Mouse (Mus musculus): ENCODE measurements around the gene Gzmb.
"Not testable (repeated sequence)": the region's sequence is repeated elsewhere in the genome, so short reads cannot be mapped to it uniquely, and the experiment has no call there.

Gzmb gene

DNA sequence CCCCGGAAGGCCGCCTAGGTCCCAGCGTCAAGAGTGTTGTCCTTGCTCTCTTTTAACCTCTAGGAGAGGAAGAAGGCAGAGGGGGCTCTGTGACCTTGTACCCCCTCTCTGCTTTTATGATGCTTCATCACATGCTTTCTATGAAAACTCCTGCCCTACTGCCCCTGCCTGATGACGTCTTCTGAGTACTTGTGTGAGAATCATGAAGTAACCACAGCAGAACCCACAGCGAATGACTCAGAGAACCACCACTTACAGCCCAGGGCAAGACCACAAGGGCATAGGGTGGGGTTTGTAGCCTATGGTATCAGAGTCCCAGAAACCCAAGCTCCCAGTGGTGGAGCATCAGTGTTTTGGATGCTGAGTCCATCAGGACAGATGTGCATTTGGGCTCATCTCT, at the start of gene Gzmb:
Gzmb (minus strand) TSS at position 108 of the 400 bp plus-strand sequence.
- no peak for DNase-seq

DNA sequence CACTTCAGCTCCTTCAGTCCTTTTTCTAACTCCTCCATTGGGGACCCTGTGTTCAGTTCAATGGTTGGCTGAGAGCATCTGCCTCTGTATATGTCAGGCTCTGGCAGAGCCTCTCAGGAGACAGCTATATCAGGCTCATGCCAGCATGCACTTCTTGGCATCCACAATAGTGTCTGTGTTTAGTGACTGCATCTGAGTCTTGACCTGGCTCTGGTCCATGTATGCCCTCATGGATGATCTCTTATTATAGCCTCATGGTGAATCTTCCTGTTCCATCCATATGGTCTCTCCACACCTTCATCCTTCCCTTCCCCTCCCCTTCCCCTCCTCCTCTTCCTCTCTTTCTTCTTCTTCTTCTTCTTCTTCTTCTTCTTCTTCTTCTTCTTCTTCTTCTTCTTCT, 49.7 kb upstream of the Gzmb start:
- DNase-seq, result not testable (repeated sequence)

DNA sequence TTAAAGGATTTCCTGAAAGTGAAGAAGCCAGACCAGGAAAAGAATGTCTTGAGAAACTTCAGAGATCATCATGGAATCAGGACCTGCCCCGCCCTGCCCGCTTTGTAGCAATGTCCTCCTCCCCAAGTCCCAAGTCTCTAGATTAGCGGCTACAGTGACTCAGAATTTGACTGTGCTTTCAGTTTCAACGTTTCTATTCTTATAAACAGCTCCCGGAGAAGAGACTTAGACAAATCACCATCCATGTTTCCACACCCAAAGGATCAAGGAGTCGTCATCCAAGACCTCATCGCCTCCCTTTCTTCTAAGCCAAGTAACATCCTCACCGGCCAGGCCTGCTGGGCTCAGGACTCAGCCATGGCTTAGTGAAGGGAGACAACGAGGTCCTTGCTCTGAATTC, 48.2 kb upstream of the Gzmb start:
- DNase-seq, result no peak

DNA sequence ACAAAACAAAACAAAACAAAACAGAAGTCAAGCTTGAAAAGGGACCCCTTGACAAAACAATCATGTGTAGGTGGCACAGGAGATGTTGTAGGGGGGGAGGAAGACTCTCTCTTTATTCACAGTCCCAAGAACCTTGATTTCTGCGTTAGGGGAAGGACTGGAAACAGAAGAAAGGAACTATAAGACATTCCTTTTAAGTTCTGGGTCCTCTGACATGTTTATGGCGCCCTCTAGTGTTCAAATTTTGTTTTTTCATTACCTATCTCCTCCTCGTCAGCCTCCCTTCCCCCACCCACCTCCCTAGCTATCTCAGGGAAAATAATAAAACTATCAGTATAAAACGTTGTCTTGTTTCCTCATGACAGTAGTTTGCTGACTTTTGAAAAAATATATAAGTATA, 42.1 kb upstream of the Gzmb start:
- no peak for DNase-seq

DNA sequence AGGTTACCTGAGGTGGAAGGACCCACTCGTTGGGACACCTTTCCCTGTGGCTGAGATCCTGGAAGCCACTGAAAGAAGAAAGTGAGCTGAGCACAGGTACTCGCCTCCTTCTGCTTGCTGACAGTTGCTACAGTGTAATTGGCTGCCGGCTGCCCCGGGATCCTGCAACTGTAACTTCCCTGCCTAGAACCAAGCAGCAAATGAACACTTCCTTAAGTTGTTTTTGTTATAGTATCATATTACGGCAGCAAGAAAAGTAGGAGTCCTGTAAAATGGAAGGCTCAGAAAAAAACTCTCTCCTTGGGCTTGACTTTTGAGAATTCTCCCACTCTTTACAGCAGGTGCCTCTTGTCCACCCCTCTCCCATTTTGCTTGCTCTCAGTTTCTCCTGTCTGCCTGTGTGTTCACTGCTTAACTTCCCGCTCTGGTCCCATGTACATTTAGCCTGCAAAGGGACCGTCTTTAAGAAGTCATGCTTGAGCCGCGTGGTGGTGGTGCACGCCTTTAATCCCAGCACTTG, 41.5 kb upstream of the Gzmb start:
- DNase-seq, result no peak

DNA sequence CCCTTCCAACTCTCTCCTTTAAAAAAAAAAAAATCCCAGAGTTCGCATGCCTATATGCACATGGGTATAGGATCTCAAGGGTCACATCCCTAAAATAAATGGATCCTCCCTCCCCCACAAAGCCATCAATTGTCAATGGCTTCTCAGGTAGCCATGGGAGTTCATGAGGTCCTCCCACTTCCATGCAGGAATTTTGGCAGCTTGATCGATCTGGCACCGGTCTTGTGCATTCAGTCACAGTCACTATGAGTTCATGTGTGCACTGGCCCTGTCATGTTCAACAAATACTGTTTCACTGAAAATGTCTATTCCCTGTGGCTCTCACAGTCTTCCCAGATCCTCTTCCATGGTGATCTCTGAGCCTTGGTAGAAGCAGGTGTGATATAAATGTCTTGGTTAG, 40.0 kb upstream of the Gzmb start:
- DNase-seq, result no peak

DNA sequence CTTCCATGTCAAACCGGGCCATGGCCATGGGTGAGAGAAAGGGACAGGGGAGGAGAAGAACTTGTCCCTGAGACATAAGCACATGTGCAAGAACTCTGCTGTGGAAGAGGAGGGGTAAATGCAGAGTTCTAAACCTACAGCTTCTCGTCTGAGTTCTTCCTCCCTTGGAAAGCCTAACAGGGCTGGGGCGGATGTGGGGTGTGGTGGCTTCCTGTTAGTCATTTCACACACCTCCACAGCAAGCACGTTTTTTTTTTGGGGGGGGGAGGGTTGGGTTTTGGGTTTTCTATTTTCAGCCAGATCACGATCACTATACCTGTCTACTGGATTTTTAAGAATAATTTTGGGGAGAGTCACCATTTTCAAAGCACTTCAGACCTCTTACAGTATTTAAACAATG, 34.7 kb upstream of the Gzmb start:
- no peak for DNase-seq

DNA sequence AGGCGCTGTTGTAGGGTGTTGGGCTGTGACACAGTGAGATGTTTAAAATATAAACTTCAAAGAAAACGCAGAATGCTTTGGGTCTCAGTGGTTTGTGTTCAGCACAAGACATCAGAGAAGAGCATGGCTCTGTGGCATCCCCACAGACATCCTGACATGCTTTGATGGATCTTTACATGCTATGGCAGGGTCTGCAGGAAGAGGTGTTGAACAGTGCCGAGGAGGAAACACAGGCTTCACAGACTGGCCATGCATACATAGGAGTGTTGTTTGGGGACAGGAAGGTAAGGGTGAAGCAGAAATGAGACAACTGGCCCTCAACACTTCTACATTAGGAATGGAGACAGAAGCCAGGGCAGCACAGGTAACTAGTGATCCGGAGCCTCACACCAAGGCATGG, 34.0 kb upstream of the Gzmb start:
- DNase-seq, result no peak

DNA sequence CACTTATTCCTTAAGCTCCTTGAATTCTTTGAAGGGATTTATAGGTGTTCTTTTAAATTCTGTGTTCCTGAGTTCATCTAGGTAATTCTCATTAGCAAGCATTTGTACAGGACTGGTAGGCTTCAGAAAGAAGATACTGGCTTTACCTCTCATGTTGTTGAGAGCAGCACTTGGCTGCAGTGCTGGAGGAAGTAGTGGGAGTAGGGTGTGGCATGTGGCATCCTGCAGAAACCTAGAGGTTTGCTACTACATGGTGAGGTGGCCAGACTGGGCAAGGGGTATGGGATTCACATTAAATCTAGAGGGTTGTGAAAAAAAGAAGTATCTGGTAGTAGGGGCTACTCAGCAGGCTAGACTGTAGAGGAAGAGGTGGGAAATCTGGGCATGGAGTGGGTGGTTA, 31.1 kb upstream of the Gzmb start:
- no peak for DNase-seq

DNA sequence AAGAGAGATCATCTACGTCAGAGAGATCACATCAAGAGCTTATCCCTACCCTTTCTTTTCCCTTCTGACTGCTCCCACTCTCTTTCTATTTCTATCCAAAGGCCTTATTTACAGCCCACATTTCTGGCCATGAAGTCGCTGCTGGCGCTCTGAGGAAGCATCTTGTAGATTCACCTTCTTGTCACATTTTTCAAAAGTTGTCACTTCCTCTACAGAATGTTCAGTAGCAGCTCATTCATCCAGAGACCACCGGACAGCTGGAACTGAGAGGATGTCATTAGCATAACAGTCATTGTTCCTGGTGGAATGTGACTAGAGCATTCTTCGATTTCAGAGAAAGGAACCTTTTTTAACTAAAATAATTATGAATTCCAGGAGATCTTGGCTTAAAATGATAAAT, 26.6 kb upstream of the Gzmb start:
- no peak for DNase-seq

DNA sequence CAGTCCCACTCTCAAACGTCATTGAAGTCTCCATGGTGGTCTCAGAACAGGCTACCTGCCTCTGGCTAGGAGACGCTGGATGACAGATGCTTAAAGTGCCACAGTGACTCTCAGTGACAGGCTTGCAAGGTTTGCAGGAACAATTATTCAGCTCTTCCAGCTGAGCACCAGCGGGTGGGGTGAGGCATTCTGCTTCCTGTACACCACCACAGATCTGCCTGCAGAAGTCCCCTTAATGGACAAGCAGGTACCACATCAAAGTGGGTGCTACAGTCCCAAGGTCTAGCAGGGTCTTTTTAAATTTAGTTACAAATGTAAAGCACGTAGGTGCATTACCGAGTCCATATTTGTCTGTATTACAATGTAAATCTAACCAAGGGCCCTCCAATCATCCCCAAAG, 25.7 kb upstream of the Gzmb start:
- no peak for DNase-seq

DNA sequence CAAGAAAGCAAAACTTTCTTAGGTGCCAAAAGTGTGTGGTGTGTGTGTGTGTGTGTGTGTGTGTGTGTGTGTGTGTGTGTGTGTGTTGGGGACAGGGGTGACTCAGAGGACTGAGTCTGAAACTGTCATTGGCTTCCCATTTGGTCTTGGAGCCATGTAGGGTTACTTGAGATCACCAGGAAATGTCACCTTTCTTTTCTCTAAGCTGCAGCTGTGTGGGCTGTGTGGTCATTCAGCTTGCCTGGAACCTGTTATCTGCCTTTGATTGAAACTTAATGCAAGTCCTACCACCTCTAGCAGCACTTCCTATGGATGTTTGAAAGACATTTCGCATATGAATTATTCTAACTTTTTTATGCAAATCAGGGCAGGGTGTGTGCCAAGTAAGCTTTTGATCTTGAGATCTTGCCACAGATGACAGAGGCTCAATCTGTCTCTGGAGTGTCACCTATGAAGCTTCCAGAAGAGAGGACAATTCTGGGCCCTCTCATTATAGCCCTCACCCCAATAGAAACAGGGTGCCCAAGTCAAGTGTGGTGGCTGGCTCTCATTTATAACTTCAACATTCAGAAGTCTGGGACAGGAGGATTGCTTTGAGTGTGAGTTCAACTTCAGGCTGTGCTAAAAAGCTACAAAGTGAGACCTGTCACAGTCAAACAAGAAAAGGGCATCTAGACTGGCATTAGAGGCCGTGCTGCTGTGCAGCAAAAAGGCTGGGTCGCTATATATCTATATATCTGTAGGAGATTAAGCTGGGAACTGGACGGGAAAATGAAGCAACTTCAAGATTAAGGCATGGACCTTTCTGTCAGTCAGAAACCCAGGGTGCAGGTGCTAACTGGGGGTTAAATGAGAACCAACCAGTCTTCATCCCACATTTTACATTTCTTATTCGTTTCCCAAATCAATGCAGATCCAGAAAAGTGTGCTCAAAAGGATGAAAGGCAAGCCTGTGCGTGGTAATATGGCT, 22.6 kb upstream of the Gzmb start:
- no peak for DNase-seq

DNA sequence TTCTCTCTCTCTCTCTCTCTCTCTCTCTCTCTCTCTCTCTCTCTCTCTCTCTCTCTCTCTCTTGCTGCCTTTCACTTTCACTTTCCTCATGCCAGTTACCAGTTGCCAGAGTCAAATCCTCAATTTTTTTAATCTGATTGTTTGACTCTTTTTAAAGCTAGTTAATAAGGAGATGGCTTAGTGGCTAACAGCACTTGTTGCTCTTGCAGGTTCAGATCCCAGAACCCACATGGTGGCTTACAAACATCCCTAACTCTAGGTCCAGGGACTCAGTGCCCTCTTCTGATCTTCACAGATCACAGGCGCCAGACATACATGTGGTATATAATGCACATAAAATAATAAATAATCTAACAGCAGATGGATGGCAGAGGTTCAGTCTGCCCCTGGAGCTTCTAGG, 21.8 kb upstream of the Gzmb start:
- no peak for DNase-seq

DNA sequence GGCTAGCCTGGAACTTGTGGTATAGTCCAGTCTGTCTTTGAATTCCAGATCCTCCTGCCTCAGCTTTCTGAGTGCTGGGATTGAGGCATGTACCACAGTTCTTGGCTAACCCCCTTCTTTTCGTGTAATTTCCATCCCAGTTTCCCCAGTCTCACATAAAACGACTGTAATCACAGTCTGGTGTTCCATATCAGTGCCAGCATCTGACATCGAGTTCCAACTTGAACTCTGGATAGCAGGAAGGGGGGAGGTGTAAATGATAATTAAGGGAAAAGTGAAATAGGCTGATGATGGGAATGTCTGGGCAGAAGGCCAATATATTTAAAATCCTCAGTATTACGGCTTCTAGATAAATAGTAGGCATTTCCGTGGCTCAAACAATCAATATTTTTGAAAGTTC, 19.0 kb upstream of the Gzmb start:
- no peak for DNase-seq

DNA sequence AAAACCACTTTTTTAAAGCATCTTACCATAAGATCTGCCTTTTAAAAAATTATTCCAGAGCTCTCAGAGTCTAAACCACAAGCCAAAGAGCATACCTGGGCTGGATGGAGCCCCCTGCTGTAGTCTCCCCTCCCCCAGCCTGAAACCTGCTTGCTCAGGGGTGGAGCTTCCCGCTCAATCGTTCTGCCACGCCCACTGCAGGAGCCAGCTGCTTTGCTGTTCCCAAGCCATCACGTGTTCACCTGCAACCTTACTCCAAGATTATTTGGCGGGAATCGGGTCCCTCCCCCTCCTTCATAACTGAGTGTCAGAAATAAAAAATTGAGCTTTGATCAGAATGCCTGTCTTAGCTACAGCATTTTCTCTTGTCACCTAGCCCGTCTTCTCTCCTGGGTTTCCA, 16.6 kb upstream of the Gzmb start:
- not testable (repeated sequence) for DNase-seq

DNA sequence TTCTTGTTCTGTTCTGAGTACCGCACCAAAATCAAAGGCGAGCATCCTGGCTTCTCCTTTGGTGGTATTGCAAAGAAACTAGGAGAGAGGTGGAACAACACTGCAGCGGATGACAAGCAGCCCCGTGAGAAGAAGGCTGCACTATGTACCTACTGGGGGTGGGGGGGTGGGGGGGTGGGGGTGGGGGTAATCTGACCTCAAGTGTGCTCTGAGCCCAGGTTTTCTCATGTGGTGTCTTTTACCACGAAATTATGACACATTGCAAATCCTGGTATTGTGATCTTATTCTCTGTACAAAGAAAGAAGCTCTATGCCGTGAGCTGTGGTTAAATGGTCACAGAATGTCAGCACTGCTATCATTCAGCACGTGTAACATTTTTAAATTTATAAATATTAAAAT, 14.0 kb upstream of the Gzmb start:
- not testable (repeated sequence) for DNase-seq

DNA sequence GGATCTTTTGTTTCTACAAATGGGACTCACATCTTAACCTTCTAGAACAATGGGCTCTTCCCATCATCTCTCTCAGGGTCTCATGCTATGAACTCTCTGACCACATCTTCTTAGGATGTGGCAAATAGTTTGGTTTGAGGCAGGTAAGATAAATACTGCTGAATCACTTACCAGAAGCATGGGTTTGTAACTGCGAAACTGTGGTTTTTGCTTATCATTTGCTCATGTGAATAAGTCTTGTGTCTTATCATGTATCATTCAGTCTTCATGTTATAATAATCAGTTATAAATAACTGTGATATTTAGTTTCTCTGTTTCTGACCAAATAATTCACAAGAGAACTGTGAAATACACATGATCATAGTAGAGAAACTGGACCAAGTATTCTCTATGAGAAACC, 4.0 kb upstream of the Gzmb start:
- no peak for DNase-seq

DNA sequence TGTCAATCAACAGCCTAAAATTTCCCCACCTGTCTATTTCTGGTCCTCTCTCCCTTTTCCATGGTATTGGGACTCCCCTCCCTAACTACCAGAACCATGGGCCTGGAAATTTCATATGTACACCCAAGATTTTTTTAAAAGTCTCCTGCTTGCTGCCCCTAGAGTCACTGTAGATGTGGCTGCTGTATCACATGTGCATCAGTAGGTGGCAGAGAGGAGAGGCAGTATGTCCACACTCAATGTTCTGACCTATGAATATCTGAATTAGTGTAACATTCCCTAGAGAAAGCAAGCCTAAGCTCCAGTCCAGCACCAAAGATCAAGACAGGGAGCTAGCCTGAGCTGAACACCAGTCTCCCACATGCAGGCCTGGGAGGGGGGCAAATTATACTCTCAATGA, 21.7 kb downstream of the Gzmb start:
- no peak for DNase-seq

DNA sequence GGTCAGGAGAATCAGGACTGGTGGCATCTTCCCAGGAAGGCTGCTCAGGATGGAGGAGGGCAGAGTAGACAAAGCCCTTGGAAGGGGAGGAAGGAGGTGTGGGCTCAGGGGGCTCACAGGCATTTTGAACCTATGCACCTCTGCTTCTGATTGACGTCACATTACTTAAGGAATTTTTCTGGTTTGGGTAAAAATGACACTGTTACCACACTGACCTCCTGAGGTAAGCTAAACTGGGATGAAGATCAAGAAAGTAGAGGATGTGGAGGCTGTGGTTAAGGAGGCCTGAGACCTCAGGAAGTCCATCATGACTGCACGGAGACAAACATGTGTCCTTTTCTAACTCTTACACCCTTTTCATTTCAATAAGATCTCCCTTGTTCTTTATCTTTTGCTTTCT, 27.5 kb downstream of the Gzmb start, which contains the start of gene Gzmc:
Gzmc (minus strand) TSS at position 101 of the 400 bp plus-strand sequence.
- DNase-seq, result no peak

DNA sequence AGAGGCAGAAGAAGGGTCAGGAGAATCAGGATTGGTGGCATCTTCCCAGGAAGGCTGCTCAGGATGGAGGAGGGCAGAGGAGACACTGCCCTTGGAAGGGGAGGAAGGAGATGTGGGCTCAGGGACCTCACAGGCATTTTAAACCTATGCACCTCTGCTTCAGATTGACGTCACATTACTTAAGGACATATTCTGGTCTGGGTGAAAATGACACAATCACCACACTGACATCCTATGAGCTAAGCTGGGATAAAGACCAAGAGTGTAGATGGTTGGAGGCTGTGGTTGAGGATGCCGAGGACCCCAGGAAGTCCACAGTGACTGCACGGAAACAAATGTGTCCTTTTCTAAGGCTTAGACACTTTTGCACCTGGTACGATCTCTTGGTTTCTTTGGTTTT, 50.7 kb downstream of the Gzmb start, which contains the start of gene Gzmf:
Gzmf (minus strand) TSS at position 101 of the 400 bp plus-strand sequence.
- no peak for DNase-seq
